Mouse (Mus musculus) MN1 (cell line): ENCODE measurements around the gene a.
"Not testable (repeated sequence)": the region's sequence is repeated elsewhere in the genome, so short reads cannot be mapped to it uniquely, and the experiment has no call there.

ENCODE experiments used
- DNase-seq: peaks from one replicate; pipeline ENCODE4 v3.0.0-alpha.2; 2016; ENCODE audit warnings: low spot score

The a gene

DNA sequence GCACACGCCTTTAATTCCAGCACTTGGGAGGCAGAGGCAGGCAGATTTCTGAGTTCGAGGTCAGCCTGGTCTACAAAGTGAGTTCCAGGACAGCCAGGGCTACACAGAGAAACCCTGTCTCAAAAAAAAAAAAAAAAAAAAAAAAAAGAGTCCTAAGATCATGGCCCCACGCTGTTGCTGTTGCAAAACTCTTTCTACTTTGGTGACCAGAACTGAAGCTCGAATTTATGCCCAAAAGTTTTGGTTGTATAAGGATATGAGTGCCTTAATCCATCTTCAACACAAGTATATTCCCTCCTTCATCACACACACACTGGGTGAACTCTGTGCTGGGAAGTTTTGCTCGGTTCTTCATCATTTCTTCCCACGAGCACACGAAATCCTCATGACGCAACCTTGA lies 262.3 kb downstream of the a start:
- not testable (repeated sequence) for DNase-seq

DNA sequence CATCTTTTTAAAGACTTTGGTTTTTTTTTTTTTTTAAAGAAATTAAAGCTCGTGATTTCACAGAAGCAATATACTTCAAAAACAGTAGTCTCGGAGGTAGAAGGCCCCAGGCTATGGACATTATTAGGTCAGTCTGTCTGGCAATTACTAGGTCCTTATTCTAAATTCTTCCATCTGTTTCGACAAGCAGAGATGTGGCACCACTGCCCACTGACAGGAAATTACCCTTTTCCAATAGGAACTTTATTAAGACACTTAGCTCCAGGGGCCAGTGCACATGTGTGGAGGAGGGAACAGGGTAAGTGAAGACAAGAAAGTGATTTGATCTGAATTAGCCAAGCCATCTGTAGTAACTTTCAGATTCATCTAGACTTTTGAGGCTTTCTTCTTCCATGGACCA lies 263.5 kb downstream of the a start:
- no peak for DNase-seq

DNA sequence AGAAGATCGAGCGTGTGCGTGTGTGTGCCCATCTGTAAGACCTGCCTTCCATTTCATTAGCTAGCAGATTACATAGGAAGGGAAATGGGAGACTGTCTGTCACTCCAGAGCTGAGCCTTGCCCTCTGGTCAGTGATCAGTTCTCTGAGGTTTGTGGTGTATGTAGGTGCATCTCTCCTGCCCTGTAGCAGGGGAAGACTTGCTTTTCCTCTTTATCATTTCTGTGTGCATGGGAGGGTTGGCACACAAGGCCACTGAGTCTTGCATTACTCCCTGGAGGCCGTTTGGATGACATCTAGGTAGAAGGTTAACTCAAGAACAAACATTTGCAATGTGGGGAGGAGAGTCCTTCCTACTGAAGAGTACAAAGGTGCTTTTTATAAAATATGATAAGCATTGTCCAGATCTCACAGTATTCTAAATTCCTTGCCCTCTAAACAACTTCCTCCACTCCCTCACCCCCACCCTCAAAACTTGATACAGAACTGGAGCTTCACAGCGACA lies 264.9 kb downstream of the a start:
- no peak for DNase-seq

DNA sequence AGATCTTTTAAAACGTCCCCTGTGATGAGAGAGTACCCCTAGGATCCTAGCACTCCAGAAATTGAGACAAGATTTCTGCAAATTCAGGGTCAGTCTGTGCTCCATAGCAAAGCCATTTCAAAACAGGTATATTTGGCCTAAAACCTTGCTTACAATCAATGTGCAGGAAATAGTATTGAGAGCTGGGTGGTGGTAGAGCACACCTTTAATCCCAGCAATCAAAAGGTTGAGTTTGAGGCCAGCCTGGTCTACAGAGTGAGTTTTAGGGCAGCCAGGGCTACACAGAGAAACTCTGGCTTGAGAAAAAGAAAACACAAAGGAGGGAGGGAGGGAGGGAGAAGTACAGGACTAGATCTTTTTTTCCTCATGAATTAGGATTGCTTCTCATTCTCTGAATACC lies 266.2 kb downstream of the a start:
- DNase-seq = no peak

DNA sequence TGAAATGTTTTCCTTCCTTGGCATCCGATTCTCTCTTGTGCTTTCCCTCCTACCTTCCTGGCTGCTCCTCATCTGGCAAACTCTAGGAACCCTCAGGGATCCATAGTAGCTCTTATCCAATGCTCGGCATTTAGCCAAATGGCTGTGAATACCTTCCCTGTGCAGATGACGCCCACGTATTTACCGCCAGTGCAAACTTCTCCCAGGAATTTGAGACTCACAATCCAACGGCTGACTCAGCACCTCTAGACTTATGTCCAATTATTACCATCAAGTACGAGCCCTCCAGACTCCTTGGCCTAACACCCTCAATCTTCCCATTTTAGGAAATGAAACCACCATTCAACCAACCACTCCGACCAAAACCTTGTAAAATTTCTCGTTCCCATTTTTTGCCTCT lies 279.8 kb downstream of the a start:
- no peak for DNase-seq

DNA sequence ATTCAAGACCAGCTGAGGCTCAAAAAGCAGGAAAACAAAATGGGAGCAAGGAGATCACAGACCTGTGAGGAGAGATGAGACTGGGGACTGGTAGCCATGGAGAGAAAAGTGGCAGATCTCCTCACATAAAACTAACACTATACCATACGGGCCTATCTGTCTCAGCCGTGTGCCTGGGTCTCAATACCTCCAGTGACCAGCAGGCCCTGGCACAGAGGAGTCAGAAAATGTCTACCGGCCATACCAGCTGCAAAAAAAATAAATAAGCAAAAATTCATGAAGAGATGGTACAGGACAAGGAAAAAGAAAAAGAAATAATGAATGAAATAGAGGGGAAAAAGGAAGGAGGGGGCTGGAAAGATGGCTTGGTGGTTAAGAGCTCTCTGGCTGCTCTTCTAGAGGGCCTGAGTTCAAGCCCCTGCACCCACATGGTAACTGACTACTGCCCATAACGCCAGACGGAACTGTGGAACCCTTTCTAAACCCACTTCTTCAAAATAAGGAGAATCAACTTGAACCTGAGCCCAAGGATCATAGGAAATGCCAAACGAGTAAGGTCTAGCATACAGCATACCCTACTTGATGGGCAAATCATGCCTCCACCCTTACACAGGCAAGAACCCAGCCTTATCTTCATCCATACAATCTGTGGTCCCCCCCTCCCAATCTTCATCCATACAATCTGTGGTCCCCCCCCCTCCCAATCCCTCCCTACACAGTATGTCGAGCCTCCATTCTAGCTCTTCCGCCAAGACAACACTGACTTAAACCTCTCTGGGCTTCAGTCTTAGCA lies 281.3 kb downstream of the a start:
- no peak for DNase-seq

DNA sequence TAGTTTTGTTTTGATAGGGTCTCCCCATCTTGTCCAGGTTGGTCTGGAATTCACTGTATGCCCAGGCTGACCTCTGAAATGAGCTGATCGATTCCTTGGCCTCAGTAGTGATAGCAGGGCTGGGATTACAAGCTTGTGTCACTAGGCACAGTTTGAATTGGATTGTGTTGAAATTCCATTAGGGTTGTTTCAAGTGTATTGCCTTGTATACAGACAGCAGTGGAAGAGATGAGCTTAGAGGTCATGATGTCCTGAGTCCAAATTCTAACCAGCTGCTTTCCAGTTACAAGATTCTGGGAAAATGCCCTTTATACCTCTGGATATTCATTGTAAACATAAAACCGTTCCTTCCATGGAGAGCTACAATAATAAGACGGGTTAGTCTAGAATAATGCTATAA lies 282.1 kb downstream of the a start:
- peak; percentile 17 for DNase-seq

DNA sequence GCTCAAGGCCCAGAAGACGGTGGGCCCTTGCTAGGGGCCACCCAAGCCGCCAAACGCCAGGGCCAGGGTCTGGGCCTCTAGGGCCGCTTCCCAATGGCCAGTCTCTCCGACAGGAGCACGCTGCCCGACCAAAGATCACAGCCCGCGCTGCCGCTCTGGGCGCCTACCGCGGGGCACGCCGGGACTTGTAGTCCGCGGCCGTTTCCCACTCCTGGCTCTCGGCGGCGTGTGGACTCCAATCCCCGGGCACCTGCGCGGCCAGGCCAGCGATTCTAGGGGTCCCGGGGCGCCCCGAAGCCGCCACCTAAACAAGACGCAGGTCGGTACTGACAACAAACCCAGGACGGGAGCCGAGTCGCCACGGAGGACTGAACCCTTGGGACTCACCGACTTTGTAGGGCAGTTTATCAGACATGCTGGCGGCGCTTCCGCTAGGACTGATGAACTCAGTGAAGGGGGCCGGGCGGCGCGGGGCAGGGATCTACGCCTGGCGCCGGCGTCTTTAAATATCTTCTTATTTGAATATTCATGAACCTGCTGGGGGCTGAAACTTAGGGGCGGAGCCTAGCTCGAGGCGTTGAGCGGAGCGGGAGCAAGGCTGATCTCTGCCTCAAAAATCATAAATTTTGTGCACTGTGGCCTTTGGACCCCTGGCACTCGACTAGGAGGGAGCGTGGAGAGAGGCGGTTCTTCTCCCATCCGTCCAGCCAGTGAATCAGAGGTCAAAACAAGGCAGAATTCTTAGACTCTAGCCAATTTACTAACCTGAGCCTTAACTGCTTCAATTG lies 283.0 kb downstream of the a start, which contains the start of gene Ahcy:
Ahcy (minus strand) TSS at position 520 of the 788 bp plus-strand sequence.
- DNase-seq = peak; percentile 92

DNA sequence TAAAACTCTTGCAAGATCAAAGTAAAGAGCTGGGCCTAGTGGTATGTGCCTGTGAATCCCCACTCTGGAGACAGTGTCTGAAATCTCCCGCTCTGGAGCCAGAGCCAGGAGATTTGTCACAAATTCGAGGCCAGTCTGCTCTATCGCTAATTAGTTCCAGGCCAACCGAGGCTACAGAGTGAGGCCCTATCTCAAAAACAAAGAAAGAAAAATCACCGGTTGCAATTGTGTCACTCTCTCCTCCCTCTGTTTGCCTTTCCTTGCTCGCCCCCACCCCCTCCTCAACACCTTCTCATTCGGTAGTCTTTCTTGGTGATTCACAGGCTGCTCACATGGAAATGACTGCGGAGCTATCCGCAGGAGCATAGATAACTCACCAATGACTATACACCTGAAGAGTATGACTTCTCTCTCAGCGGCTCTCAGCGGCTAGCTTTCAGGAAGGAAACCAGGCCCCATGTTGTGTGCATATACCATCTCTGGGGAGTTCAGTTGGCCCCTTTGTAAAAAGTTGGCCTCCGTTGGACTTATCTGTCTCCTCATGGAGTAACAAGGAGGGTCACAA lies 283.6 kb downstream of the a start:
- DNase-seq = peak; percentile 26

DNA sequence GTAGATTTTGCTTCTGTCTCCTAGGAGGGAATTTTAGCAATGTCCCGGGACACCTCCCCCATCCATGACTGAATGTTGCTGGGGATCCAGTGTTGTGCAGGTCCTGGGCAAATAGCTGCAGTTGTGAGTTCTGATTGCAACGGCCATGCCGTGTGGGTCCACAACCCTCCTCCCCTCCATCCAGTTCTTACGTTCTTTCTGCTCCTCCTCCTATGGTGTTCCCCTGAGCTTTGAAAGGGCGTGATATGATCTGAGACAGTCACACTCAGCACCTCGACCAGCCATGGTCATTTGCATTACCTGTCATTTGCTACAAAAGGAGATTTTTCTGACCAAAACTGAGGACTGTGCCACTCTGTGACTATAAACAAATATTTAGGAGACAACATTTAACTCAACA lies 284.4 kb downstream of the a start:
- DNase-seq = no peak

DNA sequence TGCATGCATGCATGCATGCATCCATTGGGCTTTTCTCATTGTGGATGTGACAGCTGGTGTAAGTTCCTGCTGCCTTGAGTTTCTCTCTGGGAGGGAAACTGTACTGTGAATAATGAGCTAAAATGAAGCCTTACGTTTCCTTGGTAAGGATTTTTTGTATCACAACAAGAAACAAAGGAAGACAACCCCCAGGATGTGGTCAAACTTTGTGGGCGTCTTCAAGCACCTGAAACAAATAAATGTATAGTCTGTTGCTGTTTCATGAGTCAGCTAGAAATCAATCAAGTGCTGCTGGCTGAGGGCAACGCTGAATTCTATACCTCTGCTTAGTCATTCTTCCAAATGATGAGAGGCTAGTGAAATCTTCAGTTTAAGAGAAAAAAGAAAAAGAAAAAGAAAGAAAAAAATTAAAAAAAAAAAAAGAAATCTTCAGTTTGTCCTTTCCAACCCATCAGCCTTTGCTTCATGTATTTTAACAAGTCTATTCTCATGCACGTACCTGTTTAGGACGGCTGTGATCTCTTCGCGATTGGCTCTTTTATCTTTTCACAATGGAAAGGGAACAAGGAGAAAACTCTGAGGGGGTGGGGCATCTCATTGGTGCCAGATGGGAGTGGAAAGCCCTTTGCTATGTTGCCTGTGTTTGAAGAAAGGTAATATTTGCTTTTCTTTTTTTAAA lies 288.4 kb downstream of the a start:
- DNase-seq = no peak

DNA sequence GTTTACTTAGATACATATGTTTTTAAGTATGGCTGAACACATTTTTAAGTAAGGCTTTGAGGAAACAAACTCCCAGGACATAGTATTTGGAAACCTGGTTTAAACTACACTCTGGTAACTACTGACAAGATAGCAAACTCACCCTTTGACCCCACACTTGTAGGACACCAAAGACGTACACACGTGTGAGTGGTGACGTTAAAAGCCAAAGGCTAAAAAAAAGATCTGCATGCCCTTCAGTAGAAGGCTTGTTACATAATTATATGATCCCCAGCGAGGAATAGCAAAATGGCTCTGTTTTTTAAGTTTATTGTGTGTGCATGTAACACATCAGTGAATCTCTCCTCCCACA lies 289.0 kb downstream of the a start:
- no peak for DNase-seq

DNA sequence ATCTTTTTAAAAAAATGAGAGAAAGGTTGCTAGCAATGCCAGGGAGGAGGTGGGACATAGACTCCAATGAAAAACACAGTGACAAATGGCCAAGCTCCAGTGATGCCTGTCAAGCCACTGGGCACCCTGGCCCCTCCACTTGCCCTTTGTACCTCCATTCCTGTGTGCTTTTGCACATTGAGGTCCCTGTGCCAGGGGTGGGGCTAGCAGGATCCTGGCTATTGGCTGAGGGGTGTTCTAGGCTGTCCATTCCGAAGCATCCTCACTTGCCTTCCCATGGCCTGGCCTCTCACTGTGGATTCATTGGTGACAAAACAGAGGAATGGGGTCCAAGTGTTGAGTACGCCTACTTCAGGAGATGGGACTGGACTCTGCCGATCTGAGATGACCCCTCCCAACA lies 289.9 kb downstream of the a start:
- DNase-seq = no peak

DNA sequence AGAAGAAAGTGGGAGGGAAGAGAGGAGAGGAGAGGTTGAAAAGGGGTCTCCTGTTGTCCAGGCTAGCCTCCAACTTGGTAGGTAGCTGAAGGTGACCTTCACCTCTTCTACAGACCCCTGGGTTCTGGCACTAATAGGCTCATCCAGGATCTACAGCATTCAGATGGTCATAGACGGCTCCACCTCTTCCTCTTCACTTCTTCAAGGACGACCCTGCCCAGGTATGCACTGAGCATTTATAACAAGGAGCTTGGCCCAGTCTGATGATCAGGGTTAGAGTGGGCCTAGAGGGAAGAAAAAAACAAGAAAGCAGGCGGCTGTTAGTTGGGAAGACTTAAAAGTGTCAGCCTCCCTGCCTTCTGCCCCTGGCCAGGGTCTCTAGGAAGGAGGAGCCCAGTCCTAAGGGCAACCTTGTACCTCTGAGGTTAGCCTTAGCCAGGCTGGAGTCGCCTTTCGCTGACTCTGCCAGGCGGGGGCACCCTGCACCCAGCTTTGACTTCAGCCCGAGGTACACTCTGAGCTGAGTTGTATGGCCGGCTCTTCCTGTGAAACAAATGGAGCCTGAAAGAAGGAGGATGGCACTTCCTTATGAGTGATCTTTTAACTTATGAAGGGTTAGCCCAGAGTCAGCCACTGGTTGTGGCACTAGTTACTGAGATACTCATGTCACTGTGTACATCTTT lies 291.1 kb downstream of the a start:
- DNase-seq = peak; percentile 68

DNA sequence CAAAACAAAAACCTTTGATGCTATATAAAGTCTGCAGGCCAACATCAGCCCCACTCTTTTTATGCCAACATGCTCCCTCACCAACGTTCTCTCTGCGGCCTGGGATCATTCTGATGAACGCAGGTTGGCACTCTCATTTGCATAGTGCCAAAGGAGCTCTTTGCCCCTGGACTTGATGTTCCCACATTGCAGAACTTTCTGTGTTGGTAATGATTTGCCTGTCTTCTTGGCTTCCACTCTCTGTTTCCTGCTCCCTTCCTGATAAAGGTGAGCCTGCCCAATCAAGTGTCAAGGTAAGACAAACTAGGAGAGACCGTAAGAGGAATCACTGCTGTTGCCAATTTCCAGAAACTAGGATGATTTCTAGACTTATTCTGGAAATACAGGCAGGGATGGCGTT lies 293.3 kb downstream of the a start:
- no peak for DNase-seq

DNA sequence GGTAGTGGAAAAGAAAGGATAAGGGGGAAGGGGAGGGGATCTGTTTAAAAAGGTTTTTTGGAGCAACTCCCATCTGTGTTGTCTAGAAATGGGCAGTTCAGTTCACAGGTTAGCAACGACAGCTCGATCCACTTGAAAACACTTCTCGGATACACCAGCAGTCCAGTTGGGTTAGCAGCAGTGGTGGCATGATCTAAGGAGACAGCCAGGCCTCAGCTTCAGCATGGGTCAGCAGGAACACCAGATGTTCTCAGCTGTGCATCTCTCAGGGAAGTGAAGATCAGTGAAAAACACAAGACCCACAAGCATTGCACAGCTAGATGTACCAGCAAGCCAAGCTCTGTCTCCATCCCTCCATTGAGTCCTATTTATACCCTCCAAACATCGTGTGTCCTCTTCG lies 295.1 kb downstream of the a start:
- DNase-seq = no peak

DNA sequence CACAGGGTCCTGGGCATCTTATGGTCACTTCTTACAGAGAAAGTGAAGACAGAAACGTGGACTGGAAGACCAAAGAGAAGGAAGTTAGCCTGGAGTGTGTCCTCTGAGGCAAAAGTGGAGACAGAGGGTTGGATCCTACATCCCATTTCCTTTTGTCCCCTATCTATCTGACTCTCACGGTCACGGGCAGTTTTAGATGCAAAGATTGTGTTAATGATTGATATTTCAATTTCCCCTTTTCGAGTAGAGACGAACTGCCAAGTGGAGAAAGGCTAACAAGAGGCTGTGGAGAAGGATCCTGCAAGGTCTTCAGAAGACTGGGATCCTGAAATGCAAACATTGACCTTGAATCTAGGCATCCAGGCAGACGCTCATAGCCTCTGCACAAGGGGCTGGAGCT lies 297.1 kb downstream of the a start:
- DNase-seq = no peak

DNA sequence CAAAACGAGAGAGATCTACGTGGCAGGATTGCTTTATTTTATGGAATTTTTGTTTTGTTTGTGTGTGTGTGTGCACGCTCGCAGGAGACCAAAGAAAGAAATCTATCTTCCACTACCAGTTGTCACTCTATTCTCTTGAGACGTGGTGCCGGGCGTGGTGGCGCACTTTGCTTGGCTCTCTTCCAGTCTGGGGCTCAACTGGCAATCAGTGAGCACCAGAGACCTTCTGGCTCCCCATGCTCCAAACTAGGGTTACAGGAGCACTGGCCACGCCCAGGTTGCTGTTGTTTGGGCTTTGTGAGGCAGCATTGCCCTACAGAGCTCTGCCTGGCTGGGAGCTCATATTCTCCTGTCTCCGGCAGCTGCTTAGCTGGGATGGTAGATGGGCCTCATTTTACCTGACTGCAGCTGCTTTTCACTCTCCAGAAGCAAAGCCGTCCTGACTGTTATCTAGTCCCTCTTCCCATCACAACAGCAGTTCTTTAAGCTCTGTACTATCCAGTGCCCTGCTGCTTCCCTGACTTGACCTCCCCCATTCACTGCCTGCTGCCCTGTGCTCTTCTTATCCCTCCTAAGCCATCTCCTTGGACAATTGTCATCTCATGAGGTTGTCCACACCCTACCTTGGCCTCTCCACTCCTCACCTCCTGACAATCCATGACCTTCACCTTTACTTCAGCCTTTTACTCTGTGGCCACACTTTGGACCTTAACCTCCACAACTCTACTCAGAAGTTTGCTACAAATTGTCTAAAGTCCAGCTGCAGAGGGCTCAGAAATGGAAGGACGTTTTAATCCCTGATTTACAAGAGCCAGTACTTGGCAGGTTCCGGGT lies 299.9 kb downstream of the a start:
- DNase-seq = no peak

DNA sequence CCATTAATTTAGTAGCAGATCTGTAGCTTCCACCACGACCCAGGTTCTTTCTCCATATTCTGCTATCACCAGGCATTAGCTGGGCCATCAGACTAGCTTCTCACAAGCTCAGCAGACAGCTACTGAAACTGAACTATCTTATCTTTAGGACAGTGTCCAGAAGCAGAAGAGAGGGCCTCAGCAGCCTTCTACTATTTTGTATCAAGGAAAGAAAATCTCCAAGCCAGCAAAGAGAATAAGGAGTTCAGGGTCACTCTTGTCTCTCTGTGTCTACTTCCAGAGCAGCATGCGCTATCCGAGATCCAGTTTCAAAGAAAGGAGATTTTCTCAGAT lies 300.5 kb downstream of the a start:
- no peak for DNase-seq

DNA sequence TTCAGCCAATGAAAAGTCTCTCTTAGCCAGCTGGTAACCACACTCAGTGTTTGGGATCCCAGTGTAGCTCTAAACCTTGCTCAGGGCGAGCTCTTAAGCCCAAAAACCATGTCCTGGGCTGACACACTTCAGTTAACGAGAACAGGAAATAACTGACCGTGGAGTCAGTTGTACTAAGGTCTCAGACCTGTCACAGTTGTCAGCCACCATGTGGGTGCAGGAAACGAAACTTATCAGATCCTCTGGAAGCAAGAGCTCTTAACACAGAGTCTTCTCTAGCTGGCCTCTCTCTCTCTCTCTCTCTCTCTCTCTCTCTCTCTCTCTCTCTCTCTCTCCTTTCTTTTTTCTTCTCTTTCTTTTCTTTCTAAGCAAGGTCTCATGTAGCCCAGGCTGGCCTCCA lies 302.2 kb downstream of the a start:
- no peak for DNase-seq

DNA sequence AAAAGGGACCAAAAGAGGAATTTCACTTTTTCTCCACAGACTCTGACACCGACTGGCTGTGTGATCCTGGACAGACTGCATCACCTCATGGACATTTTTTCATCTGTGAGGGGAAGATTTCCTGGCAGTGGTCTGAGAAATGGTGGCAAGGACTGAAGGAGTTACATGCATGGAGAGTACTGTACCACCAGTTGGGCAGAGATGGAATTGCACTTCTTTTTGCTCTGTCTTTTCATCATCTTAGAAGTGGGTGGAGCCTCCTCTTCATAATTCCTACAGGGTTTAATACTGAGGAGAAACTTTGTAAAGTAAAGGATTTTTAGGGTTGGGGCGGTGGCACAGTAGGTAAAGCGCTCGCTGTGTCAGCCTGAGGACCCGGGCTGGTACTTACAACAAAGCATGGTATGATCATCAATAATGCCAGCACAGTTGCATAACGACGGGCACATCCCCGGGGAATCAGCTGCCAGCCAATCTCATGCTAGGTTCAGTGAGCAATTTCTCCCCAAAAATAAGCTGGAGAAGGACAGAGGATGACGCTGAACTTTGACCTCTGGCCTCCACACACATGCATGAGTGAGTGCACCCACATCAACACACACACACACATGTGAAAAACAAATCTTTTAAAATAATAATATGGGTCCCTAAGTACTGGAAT lies 307.6 kb downstream of the a start:
- no peak for DNase-seq
